9 mouse cellular contexts compared by ENCODE assay signal in the genomic region with DNA sequence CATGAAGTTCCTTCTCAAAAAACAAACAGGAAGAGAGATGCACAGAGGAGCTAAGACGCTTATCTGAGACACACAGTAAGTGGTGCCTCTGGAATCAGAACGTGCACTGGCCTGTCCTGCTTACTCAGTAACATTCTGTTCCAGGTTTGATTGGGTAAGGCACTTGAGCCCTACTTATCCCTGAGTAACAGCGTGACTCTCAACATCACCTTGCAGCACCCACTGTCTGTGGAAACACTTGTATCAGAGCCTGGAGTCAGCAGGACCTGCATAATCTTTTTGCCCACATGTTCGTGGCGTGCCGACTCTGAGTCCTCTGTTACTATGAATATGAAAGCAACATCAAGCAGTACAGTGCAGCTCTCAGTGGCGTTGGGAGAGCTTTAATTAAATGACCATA.
DNase-seq lines count a peak whose midpoint lies in the region; ATAC-seq and TF ChIP-seq lines count a peak whose summit lies in the region.
"Had no signal": no experiment of that assay in that cellular context is flagged by ENCODE, and none has a peak within 500 bp of the region (broad histone marks: within the 10 kb centered on the region; RNA-seq: fewer than 3 reads in every experiment).

No protein-coding gene starts in this region.

- H3K9me3 ChIP-seq in lung, embryonic 16.5 days (ENCODE audit: control insufficient read depth, low read length) = no peaks in the 10 kb centered on the region
- H3K9me3 ChIP-seq in stomach, embryonic 16.5 days (replicated peaks; ENCODE audit: control insufficient read depth, low read length) = no peaks in the 10 kb centered on the region
- H3K9me3 ChIP-seq: embryonic facial prominence, embryonic 12.5 days; heart, embryonic 15.5 days had no signal

- peak; percentile 35 for DNase-seq in spleen, adult 12 weeks (ENCODE audit: low spot score)
- DNase-seq in spleen, adult 18-20 months = no peak
- peak; percentile 88 for DNase-seq in gonadal fat pad, adult 2 months (ENCODE audit: low read depth)
- DNase-seq in adrenal gland, adult 2 months = no peak
- no peak for DNase-seq in thymus, adult 2 months

- no peaks in the 10 kb centered on the region for H3K4me1 ChIP-seq in lung, embryonic 16.5 days (replicated peaks; ENCODE audit: control insufficient read depth, insufficient read depth, low read length)
- H3K4me1 ChIP-seq in stomach, embryonic 16.5 days (ENCODE audit: control insufficient read depth, insufficient read depth, low read length) = no peaks in the 10 kb centered on the region; the same call in 1 of the 2 replicates
- 0 out of 2 replicates have a peak, but pooled peaks cover 2% of the 10 kb centered on the region for H3K4me1 ChIP-seq in thymus, adult 2 months (replicated peaks; ENCODE audit: control insufficient read depth, insufficient read depth, low read length)
- H3K4me1 ChIP-seq: embryonic facial prominence, embryonic 12.5 days; heart, embryonic 15.5 days had no signal

- TF ChIP-seq POLR2A in thymus, adult 2 months (IDR thresholded peaks at IDR 0.05; ENCODE audit: control insufficient read depth, extremely low read depth, insufficient read depth, low read length, poor library complexity) = no peak

- no peak for TF ChIP-seq CTCF in thymus, adult 2 months (IDR thresholded peaks at IDR 0.05; ENCODE audit: borderline replicate concordance, control insufficient read depth, extremely low read depth, insufficient read depth, low read length, poor library complexity)

- peak overlapping the region; percentile 12; the same call in 1 of the 2 replicates for H3K27ac ChIP-seq in lung, embryonic 16.5 days (ENCODE audit: low read length)
- peak overlapping the region; percentile 2; the same call in 1 of the 2 replicates for H3K27ac ChIP-seq in stomach, embryonic 16.5 days (ENCODE audit: low read length)
- no peak overlapping the region for H3K27ac ChIP-seq in thymus, adult 2 months (ENCODE audit: control insufficient read depth, insufficient read depth, low read length)
- H3K27ac ChIP-seq: embryonic facial prominence, embryonic 12.5 days; heart, embryonic 15.5 days had no signal

- H3K27me3 ChIP-seq in lung, embryonic 16.5 days (ENCODE audit: control insufficient read depth, insufficient read depth, low read depth, low read length) = no peaks in the 10 kb centered on the region
- no peaks in the 10 kb centered on the region for H3K27me3 ChIP-seq in stomach, embryonic 16.5 days (ENCODE audit: control insufficient read depth, insufficient read depth, low read length)
- H3K27me3 ChIP-seq in thymus, adult 2 months (ENCODE audit: control insufficient read depth, insufficient read depth, low read length) = no peaks in the 10 kb centered on the region
- H3K27me3 ChIP-seq: embryonic facial prominence, embryonic 12.5 days; heart, embryonic 15.5 days had no signal

- no peaks in the 10 kb centered on the region for H3K36me3 ChIP-seq in lung, embryonic 16.5 days (ENCODE audit: control insufficient read depth, insufficient read depth, low read length)
- no peaks in the 10 kb centered on the region for H3K36me3 ChIP-seq in stomach, embryonic 16.5 days (ENCODE audit: control insufficient read depth, insufficient read depth, low read length)
- no peaks in the 10 kb centered on the region for H3K36me3 ChIP-seq in thymus, adult 2 months (ENCODE audit: control insufficient read depth, insufficient read depth, low read length)
- H3K36me3 ChIP-seq: embryonic facial prominence, embryonic 12.5 days; heart, embryonic 15.5 days had no signal

- H3K4me3 ChIP-seq in lung, embryonic 16.5 days (ENCODE audit: low read length) = no peak overlapping the region
- H3K4me3 ChIP-seq in stomach, embryonic 16.5 days (replicated peaks; ENCODE audit: low read length) = no peak overlapping the region
- H3K4me3 ChIP-seq in thymus, adult 2 months (ENCODE audit: control insufficient read depth, insufficient read depth, low read length) = no peak overlapping the region
- H3K4me3 ChIP-seq: embryonic facial prominence, embryonic 12.5 days; heart, embryonic 15.5 days had no signal

- 0 out of 2 replicates have a peak overlapping the region, but pooled peaks have one; percentile 6 for H3K4me2 ChIP-seq in lung, embryonic 16.5 days (ENCODE audit: low read depth, low read length)
- H3K4me2 ChIP-seq in stomach, embryonic 16.5 days (ENCODE audit: low read depth, low read length) = no peak overlapping the region
- H3K4me2 ChIP-seq: embryonic facial prominence, embryonic 12.5 days; heart, embryonic 15.5 days had no signal

- peak; percentile 71 for ATAC-seq in lung, embryonic 16.5 days (ENCODE audit: low read depth)
- peak; percentile 64 for ATAC-seq in stomach, embryonic 16.5 days (ENCODE audit: insufficient read depth, low FRiP score)

- WGBS in lung, embryonic 16.5 days = 56% methylated on average over 7 of the region's 7 CpGs
- 61% methylated on average over 7 of the region's 7 CpGs for WGBS in stomach, embryonic 16.5 days
- WGBS in thymus, adult 2 months = 87% methylated on average over 7 of the region's 7 CpGs

- H3K9ac ChIP-seq in lung, embryonic 16.5 days (ENCODE audit: low read length) = no peak overlapping the region
- no peak overlapping the region for H3K9ac ChIP-seq in stomach, embryonic 16.5 days (ENCODE audit: low read length)
- H3K9ac ChIP-seq: embryonic facial prominence, embryonic 12.5 days; heart, embryonic 15.5 days had no signal

Comparison
In these comparisons a context has a peak if more than half of its experiments do, and no peak if none do; other contexts are left out.
1. DNase-seq: peak in spleen, adult 12 weeks (single experiment) and gonadal fat pad, adult 2 months (single experiment); none in spleen, adult 18-20 months (0 of 2), adrenal gland, adult 2 months (single experiment) and thymus, adult 2 months (single experiment).